Mouse (Mus musculus) B cell, adult 67 days (primary cell): ENCODE results near the gene Ttc41. TPM values are rescaled to one million over a fixed set of nuclear protein-coding genes. Genes with fewer than 3 reads are reported as not detected.

Source experiments
- total RNA-seq, 2 experiments: library from RNA; stranded (reverse); gene quantifications; 4 replicates each; pipeline ENCODE4 v1.2.4; 2023

Gene Ttc41
- 1 to 10 TPM; 2.1 to 2.4 TPM for total RNA-seq

GRCm38 (mm10) chr10:86705318-86705921 lies at the start of gene Ttc41, which contains the start of gene Hsp90b1:
Gene Ttc41, plus strand, starts transcription at chr10:86705811.
Gene Hsp90b1, minus strand, starts transcription at chr10:86705509.

GRCm38 (mm10) chr10:86763672-86764071 lies 58.1 kb downstream of the Ttc41 start, which contains the start of gene Gm49358:
Gene Gm49358, plus strand, starts transcription at chr10:86763972.

GRCm38 (mm10) chr10:86778398-86779116 lies 72.9 kb downstream of the Ttc41 start, which contains the start of gene Nt5dc3:
Gene Nt5dc3, plus strand, starts transcription at chr10:86779005.

Other genes starting within 250 kb of the Ttc41 start
- not detected for gene Syn3, start 206.9 kb upstream of the Ttc41 start, total RNA-seq
- gene Hsp90b1, start 302 bp upstream of the Ttc41 start, total RNA-seq, result 100 to 1,000 TPM; 320 to 444 TPM
- gene Gm49358, start 58.2 kb downstream of the Ttc41 start, total RNA-seq, result 1 to 10 TPM in 1 of 2 experiments, under 1 TPM in 1; 0.77 to 6.2 TPM
- gene Nt5dc3, start 73.2 kb downstream of the Ttc41 start, total RNA-seq, result 10 to 100 TPM; 12.0 to 17.6 TPM